Mouse (Mus musculus) stomach, postnatal 0 days (tissue): ENCODE measurements at regions not wholly inside any gene's neighbourhood (a gene's known extent, or its start where the extent isn't known, plus 50 kb on each side); places are given as distances from the start of the nearest gene placed in this dataset.

Experiments used
- CTCF ChIP-seq: IDR thresholded peaks from 2 replicates; pipeline ENCODE4 v1.5.1; 2016; ENCODE audit warnings: antibody characterized with exemption, low read depth, mild to moderate bottlenecking, moderate library complexity
- EP300 ChIP-seq: optimal IDR thresholded peaks from 2 replicates; pipeline ENCODE3; 2016; ENCODE audit warnings: antibody characterized with exemption

- TF ChIP-seq CTCF = no peak
- TF ChIP-seq EP300 = no peak
Measured at GRCm38 (mm10) chr9:82709411-82709983, 119.8 kb upstream of the Irak1bp1 start.
